Mouse (Mus musculus): ENCODE results near the gene Shc2. TPM values are rescaled to one million over a fixed set of nuclear protein-coding genes. Genes with fewer than 3 reads are reported as not detected.

Gene Shc2
- 1.1 TPM for polyA plus RNA-seq (2014; fragmentation: Illumina TruSeq; extraction: RNeasy Lipid Tissue Mini Kit (QIAGEN cat#74804); ENCODE audit: insufficient read depth, low read depth, low replicate concordance)

GRCm38 (mm10) chr10:79637128-79638110, at the start of gene Shc2:
Gene Shc2 (minus strand): TSS chr10:79637918.

DNA sequence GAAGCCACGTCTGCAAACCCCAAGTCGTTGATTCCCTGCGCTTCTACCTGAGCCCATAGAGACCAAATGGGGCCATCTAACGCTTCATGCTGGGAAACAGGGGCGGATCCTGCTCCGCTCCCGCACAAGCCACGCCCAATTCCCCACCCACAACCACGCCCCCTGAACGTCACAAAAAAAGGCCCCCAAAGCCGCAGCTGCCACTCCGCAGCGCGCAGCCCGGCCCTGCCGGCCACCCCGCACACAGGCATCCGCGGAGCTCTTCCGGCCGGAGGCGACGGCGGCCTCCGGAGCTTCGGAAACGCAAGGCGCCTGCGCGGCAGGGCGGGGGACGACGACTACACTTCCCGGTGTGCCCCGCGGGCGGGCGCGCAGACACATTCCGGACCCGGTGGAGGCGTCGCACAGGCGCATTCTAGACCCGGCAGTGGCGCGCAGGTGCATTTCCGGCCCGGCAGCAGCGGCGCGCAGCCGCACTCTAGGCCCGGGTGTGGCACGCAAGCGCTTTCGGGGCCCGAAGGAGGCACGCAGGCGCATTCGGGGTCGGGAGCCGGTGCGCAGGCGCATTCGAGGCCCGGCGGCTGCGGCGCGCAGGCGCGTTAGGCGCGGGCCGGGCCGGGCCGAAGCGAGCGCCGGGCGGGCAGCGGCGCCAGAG, 44.0 kb upstream of the Shc2 start, which contains the start of gene Cdc34:
Gene Cdc34 (plus strand): TSS at position 605 of the 655 bp plus-strand sequence.

GRCm38 (mm10) chr10:79668771-79669575, 31.3 kb upstream of the Shc2 start, which contains the start of gene Tpgs1:
Gene Tpgs1 (plus strand): TSS chr10:79669369.

GRCm38 (mm10) chr10:79664131-79664665, 26.5 kb upstream of the Shc2 start, which contains the start of gene Madcam1:
Gene Madcam1 (plus strand): TSS chr10:79664559.

GRCm38 (mm10) chr10:79645711-79646110, 8.0 kb upstream of the Shc2 start, which contains the start of gene Odf3l2:
Gene Odf3l2 (minus strand): TSS chr10:79645738.

DNA sequence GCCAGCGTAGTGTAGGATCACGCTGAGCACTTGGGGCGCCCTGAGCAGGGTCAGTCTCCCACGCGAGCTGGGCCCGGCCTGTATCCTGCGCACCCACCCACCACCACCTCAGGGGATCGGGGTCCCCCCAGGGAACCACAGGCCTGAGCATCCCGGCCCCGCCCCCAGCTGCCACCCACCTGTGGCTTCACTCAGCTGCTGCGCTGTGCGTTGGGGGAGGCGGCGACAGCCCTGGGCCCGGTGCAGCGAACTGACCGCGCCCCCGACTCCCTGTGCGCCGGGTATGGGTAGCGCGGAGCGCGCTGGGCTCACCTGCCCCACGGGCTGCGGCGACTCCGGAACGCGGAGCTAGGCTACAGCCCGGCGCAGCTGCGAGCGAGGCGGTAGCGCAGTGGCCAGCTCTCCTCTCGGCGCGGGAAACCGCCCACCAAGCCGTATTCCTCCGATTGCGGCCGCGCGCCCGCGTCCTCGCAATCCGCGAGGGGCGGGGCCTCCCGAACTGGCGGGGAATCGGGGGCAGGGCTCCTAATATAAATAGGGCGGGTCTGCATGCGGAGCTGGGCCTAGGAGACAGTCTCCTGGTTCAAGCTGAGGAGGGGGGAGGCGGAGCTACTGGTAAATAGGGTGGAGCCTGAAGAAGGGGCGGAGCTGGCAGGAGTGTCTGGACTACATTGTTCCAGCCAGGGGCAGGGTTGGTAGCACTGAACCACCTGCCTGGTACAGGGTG, 24.0 kb downstream of the Shc2 start, which contains the start of gene C2cd4c:
Gene C2cd4c (minus strand): TSS at position 448 of the 727 bp plus-strand sequence.

GRCm38 (mm10) chr10:79587061-79587751, 50.5 kb downstream of the Shc2 start, which contains the start of gene Theg:
Gene Theg (minus strand): TSS chr10:79587331.

Other genes with a start within 250 kb of the Shc2 start
- gene Vmn2r83, start 169.2 kb downstream of the Shc2 start, polyA plus RNA-seq (2014; fragmentation: Illumina TruSeq; extraction: RNeasy Lipid Tissue Mini Kit (QIAGEN cat#74804); ENCODE audit: insufficient read depth, low read depth, low replicate concordance), result not detected
- gene Plpp2, start 104.1 kb downstream of the Shc2 start, polyA plus RNA-seq (2014; fragmentation: Illumina TruSeq; extraction: RNeasy Lipid Tissue Mini Kit (QIAGEN cat#74804); ENCODE audit: insufficient read depth, low read depth, low replicate concordance), result 17.7 TPM
- 9.8 TPM for gene Mier2, start 82.7 kb downstream of the Shc2 start, polyA plus RNA-seq (2014; fragmentation: Illumina TruSeq; extraction: RNeasy Lipid Tissue Mini Kit (QIAGEN cat#74804); ENCODE audit: insufficient read depth, low read depth, low replicate concordance)
- not detected for gene Theg, start 50.6 kb downstream of the Shc2 start, polyA plus RNA-seq (2014; fragmentation: Illumina TruSeq; extraction: RNeasy Lipid Tissue Mini Kit (QIAGEN cat#74804); ENCODE audit: insufficient read depth, low read depth, low replicate concordance)
- not detected for gene C2cd4c, start 23.9 kb downstream of the Shc2 start, polyA plus RNA-seq (2014; fragmentation: Illumina TruSeq; extraction: RNeasy Lipid Tissue Mini Kit (QIAGEN cat#74804); ENCODE audit: insufficient read depth, low read depth, low replicate concordance)
- not detected for gene Odf3l2, start 7.8 kb upstream of the Shc2 start, polyA plus RNA-seq (2014; fragmentation: Illumina TruSeq; extraction: RNeasy Lipid Tissue Mini Kit (QIAGEN cat#74804); ENCODE audit: insufficient read depth, low read depth, low replicate concordance)
- not detected for gene Madcam1, start 26.6 kb upstream of the Shc2 start, polyA plus RNA-seq (2014; fragmentation: Illumina TruSeq; extraction: RNeasy Lipid Tissue Mini Kit (QIAGEN cat#74804); ENCODE audit: insufficient read depth, low read depth, low replicate concordance)
- 27.9 TPM for gene Tpgs1, start 31.5 kb upstream of the Shc2 start, polyA plus RNA-seq (2014; fragmentation: Illumina TruSeq; extraction: RNeasy Lipid Tissue Mini Kit (QIAGEN cat#74804); ENCODE audit: insufficient read depth, low read depth, low replicate concordance)
- 73.4 TPM for gene Cdc34, start 44.3 kb upstream of the Shc2 start, polyA plus RNA-seq (2014; fragmentation: Illumina TruSeq; extraction: RNeasy Lipid Tissue Mini Kit (QIAGEN cat#74804); ENCODE audit: insufficient read depth, low read depth, low replicate concordance)
- 1.4 TPM for gene Gzmm, start 51.1 kb upstream of the Shc2 start, polyA plus RNA-seq (2014; fragmentation: Illumina TruSeq; extraction: RNeasy Lipid Tissue Mini Kit (QIAGEN cat#74804); ENCODE audit: insufficient read depth, low read depth, low replicate concordance)
- 666 TPM for gene Bsg, start 66.6 kb upstream of the Shc2 start, polyA plus RNA-seq (2014; fragmentation: Illumina TruSeq; extraction: RNeasy Lipid Tissue Mini Kit (QIAGEN cat#74804); ENCODE audit: insufficient read depth, low read depth, low replicate concordance)
- gene Hcn2, start 78.7 kb upstream of the Shc2 start, polyA plus RNA-seq (2014; fragmentation: Illumina TruSeq; extraction: RNeasy Lipid Tissue Mini Kit (QIAGEN cat#74804); ENCODE audit: insufficient read depth, low read depth, low replicate concordance), result 0.48 TPM
- 19.4 TPM for gene Polrmt, start 108.7 kb upstream of the Shc2 start, polyA plus RNA-seq (2014; fragmentation: Illumina TruSeq; extraction: RNeasy Lipid Tissue Mini Kit (QIAGEN cat#74804); ENCODE audit: insufficient read depth, low read depth, low replicate concordance)
- not detected for gene Fgf22, start 117.2 kb upstream of the Shc2 start, polyA plus RNA-seq (2014; fragmentation: Illumina TruSeq; extraction: RNeasy Lipid Tissue Mini Kit (QIAGEN cat#74804); ENCODE audit: insufficient read depth, low read depth, low replicate concordance)
- gene Rnf126, start 129.0 kb upstream of the Shc2 start, polyA plus RNA-seq (2014; fragmentation: Illumina TruSeq; extraction: RNeasy Lipid Tissue Mini Kit (QIAGEN cat#74804); ENCODE audit: insufficient read depth, low read depth, low replicate concordance), result 25.3 TPM
- 20.4 TPM for gene Fstl3, start 139.4 kb upstream of the Shc2 start, polyA plus RNA-seq (2014; fragmentation: Illumina TruSeq; extraction: RNeasy Lipid Tissue Mini Kit (QIAGEN cat#74804); ENCODE audit: insufficient read depth, low read depth, low replicate concordance)
- gene Prss57, start 153.0 kb upstream of the Shc2 start, polyA plus RNA-seq (2014; fragmentation: Illumina TruSeq; extraction: RNeasy Lipid Tissue Mini Kit (QIAGEN cat#74804); ENCODE audit: insufficient read depth, low read depth, low replicate concordance), result 0.08 TPM
- gene Palm, start 155.7 kb upstream of the Shc2 start, polyA plus RNA-seq (2014; fragmentation: Illumina TruSeq; extraction: RNeasy Lipid Tissue Mini Kit (QIAGEN cat#74804); ENCODE audit: insufficient read depth, low read depth, low replicate concordance), result 18.7 TPM
- 3.5 TPM for gene Misp, start 183.1 kb upstream of the Shc2 start, polyA plus RNA-seq (2014; fragmentation: Illumina TruSeq; extraction: RNeasy Lipid Tissue Mini Kit (QIAGEN cat#74804); ENCODE audit: insufficient read depth, low read depth, low replicate concordance)
- 81.3 TPM for gene Ptbp1, start 216.5 kb upstream of the Shc2 start, polyA plus RNA-seq (2014; fragmentation: Illumina TruSeq; extraction: RNeasy Lipid Tissue Mini Kit (QIAGEN cat#74804); ENCODE audit: insufficient read depth, low read depth, low replicate concordance)
- gene Prtn3, start 236.6 kb upstream of the Shc2 start, polyA plus RNA-seq (2014; fragmentation: Illumina TruSeq; extraction: RNeasy Lipid Tissue Mini Kit (QIAGEN cat#74804); ENCODE audit: insufficient read depth, low read depth, low replicate concordance), result 2.2 TPM
- 3.4 TPM for gene Plppr3, start 236.7 kb upstream of the Shc2 start, polyA plus RNA-seq (2014; fragmentation: Illumina TruSeq; extraction: RNeasy Lipid Tissue Mini Kit (QIAGEN cat#74804); ENCODE audit: insufficient read depth, low read depth, low replicate concordance)
- not detected for gene Elane, start 248.3 kb upstream of the Shc2 start, polyA plus RNA-seq (2014; fragmentation: Illumina TruSeq; extraction: RNeasy Lipid Tissue Mini Kit (QIAGEN cat#74804); ENCODE audit: insufficient read depth, low read depth, low replicate concordance)

Measured in lung, adult 10 weeks (tissue).